Mouse (Mus musculus) small intestine, adult 2 months (tissue): Measurements from ENCODE around the gene Mettl24.

Experiments used
- CTCF ChIP-seq: fragments of 200-500 bp; IDR thresholded peaks from 2 replicates; pipeline ENCODE4 v1.5.1; 2012; ENCODE audit warnings: low read depth, mild to moderate bottlenecking, control low read depth, inconsistent platforms, low read length, moderate library complexity, mixed read lengths; ENCODE audit not compliant: insufficient replicate concordance, insufficient read length; ENCODE audit errors: extremely low read depth
- POLR2A ChIP-seq: fragments of 200-500 bp; IDR thresholded peaks from 2 replicates; pipeline ENCODE4 v1.6.1; 2012; ENCODE audit warnings: low read depth, mild to moderate bottlenecking, control low read depth, inconsistent platforms, low read length, moderate library complexity

DNA sequence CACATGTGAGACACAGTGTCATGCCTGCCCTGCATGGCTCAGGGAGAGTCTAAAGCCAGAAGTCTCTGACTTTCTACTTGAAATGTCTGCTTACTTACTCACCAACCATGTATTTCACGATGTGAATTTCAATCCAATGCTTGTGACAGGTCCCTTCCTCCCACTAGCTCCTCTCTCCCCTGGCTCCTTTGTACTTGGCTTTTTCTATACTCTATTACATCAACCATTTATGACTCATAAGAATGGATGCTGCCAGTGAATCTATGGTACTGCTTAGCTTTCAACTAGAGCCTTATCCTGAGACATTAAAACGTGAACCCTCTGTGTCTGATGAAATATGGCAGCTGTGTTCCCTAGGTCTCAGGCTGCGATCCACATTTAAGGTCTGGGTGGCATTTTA lies 147.2 kb downstream of the Mettl24 start:
- TF ChIP-seq CTCF, result no peak
- no peak for TF ChIP-seq POLR2A
